Mouse (Mus musculus) frontal cortex, postnatal 10 days (tissue): ENCODE data around the gene Mkln1.
A peak's percentile ranks its signal among the peaks of the same experiment; 100 is the strongest.

Source experiments
- DNase-seq, 2 experiments: peaks; one replicate each; pipeline ENCODE4 v3.0.0; 2022; ENCODE audit warnings: low spot score in 2 of 2, mixed read lengths in 1 of 2

Mkln1 gene

GRCm38 (mm10) chr6:31399206-31399549, 643 bp downstream of the Mkln1 start:
- no peak for DNase-seq

- DNase-seq: no peak
Observed at GRCm38 (mm10) chr6:31399566-31399965, 1.0 kb downstream of the Mkln1 start.

GRCm38 (mm10) chr6:31411017-31411416, 12.5 kb downstream of the Mkln1 start:
- no peak for DNase-seq

DNA sequence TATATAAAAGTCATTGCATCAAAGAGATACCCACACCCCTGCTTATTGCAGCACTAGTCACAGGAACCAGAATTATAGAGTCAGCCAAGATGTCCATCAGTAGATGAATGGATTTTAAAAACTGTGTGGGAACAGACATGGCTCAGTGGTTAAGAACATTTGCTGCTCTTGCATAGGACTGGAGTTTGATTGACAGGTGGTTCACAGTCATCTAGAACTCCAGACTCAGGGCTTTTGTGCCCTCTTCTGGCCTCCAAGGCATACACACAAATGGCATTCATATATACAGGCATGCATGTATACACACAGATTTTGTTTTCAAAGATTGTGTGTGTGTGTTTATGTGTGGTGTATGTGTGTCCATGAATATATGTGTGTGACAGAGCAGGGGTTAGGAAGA, 14.0 kb downstream of the Mkln1 start:
- DNase-seq: no peak

GRCm38 (mm10) chr6:31413556-31413955, 15.0 kb downstream of the Mkln1 start:
- no peak for DNase-seq

DNA sequence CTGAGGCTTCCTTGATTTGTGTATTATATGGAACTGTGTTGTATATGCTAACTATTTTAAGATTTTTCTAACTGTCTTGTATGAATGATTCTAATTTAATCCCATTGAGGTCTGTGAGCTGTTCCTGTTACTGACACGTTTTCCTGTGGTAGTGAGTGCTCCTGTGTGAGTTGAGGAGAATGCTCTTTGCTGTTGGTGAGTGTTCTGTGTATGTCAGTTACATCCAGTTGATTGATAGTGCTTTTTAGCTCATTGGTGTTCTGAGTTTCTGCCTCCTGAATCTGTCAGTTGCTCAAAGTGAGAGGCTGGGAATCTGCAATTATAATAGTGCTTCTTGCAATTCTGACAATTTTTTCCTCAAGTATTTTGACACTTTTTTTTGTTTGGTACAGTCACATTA, 15.8 kb downstream of the Mkln1 start:
- DNase-seq: no peak

DNA sequence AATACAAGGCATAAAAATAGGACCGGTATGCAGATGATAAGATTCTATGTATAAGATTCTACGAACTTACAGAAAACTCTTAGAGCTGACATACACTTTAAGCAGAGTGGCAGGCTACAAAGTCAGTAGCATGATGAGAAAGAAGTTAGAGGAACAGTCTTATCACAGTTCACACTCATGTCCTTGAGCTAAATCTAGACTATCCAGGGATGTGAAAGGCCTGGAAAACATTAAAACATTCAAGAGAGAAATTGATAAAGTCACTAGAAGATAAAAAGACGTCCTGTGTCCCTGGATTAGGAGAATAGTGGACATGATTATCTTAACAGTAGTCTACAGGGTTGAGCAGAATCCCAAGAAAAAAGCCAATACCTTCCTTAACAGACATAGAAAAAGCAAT, 26.9 kb downstream of the Mkln1 start:
- no peak for DNase-seq

GRCm38 (mm10) chr6:31437264-31437663, 38.7 kb downstream of the Mkln1 start:
- DNase-seq: no peak

GRCm38 (mm10) chr6:31445258-31445657, 46.7 kb downstream of the Mkln1 start:
- no peak for DNase-seq

DNA sequence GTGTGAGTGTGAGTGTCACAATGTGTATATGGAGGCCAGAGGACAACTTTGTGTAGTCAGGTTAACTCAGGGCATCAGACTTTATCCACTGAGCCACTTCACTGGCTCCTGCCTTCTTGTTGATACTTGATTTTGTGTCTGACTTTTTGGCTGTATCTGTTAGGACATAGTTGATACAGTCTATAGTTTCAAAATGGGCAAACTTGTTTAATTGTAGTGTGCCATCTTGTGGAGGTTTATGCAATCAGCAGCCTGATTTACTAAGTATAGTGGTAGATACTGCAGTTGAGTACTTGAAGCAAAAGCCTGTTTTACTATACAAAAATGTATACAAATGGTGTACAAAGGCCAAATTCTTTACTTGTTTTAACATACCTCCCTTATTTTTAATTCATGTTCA, 55.2 kb downstream of the Mkln1 start:
- DNase-seq: peak in 1 of 2 experiments; percentile 13

GRCm38 (mm10) chr6:31455376-31455775, 56.8 kb downstream of the Mkln1 start:
- DNase-seq: no peak

GRCm38 (mm10) chr6:31456988-31457387, 58.5 kb downstream of the Mkln1 start:
- DNase-seq: no peak

GRCm38 (mm10) chr6:31469431-31469830, 70.9 kb downstream of the Mkln1 start:
- no peak for DNase-seq

DNA sequence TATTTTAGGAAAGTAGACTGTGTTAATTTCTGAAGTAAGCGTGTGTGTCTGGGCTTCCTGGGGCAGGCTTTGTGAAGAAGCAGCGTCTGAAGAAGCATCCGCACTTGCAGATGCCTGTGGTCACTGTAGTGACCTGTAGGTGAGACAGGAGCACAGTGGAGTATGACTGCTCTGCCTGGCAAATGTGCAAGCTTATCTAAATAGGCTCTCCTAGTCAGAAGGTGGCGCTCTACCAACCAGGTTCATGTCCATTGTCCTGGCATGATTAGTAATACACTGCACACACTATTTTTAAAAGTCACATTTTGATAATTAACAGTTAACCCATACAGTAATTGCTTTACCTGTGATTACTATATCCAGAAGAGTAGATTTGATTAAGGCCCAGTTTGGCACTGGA, 79.7 kb downstream of the Mkln1 start:
- DNase-seq: no peak

- DNase-seq: no peak
Observed at GRCm38 (mm10) chr6:31480008-31480407, 81.5 kb downstream of the Mkln1 start.

GRCm38 (mm10) chr6:31486601-31487000, 88.1 kb downstream of the Mkln1 start:
- DNase-seq: no peak

GRCm38 (mm10) chr6:31489950-31490349, 91.4 kb downstream of the Mkln1 start:
- no peak for DNase-seq

GRCm38 (mm10) chr6:31495122-31495731, 96.7 kb downstream of the Mkln1 start:
- no peak for DNase-seq

DNA sequence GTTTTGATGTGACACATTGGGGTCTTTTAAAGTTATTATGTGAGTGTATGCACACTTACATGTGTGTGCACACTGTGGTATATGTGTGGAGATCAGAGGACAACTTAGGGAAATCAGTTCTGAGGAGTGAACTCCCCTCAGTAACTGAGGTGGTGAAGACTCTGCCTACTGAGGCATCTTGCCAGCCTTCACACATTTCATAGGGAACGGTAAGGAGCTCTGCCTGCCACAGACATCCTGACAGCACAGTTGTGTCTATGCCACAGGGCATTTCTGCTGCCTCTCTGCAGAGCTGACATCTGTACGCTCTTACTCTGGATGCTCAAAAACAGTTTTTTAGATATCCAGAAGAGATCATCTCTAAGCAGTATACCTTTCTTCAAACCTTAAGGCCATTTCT, 97.7 kb downstream of the Mkln1 start:
- no peak for DNase-seq

- no peak for DNase-seq
Observed at GRCm38 (mm10) chr6:31499836-31500235, 101.3 kb downstream of the Mkln1 start.

- no peak for DNase-seq
Observed at GRCm38 (mm10) chr6:31500260-31500659, 101.7 kb downstream of the Mkln1 start.

GRCm38 (mm10) chr6:31500691-31501090, 102.2 kb downstream of the Mkln1 start:
- DNase-seq: no peak

DNA sequence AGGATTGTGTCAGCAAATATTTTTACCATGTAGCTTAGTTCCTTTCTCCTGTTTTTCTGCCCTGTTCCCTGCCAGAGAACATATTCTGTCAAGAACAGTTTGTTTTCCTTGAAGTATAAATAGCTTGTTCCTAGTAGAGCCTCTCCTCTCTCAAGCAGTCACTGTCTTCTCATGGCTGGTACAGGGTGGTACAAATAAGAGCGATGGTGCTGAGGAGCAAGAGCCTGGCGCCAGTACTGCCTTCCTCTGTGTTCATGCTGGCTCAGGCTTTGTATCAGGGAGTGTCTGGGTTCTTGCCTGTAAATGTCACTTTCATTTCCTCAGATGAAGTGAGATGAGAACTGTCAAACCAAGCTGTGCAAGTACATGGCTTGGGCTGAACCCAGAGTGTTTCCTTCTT, 104.1 kb downstream of the Mkln1 start:
- no peak for DNase-seq

GRCm38 (mm10) chr6:31513726-31514125, 115.2 kb downstream of the Mkln1 start:
- DNase-seq: no peak
